In the genomic region with DNA sequence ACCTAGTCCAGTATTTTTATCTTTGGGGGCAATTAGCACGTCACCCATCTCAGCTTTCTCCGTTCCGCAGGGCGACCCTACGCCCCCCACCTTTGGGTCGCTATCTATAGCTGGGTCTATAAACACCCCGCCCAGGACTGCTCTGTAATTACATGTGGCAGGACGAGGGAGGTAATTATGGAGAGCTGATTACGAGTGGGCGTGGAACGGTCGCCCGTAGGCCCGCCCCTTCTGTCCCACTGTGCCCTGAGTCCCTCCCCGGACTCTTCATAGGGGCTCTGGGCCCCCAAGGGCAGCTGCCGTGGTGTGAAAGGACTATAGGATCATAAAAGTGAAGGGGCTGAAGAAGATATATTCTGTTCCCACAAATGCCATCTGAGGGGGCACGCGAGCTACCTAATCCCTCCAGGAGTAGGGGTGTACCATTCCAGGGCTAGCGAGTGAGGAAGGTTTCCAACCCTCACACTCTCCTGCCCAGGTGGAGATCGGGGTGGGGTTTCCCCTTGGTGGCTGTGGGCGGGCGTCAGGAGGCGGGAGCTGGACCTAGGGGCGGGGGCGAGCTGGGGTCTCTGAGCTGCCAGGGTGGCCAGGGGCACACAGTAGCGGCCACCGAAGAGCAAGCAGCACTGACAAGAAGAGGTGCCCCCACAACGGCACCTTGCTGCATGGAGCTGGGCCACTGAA, we compare ENCODE assay signal across 8 mouse cellular contexts. TPM values are rescaled to one million over a fixed set of nuclear protein-coding genes. Genes with fewer than 3 reads are reported as not detected.
DNase-seq lines count a peak whose midpoint lies in the region; ATAC-seq and TF ChIP-seq lines count a peak whose summit lies in the region.

A gene (plus strand): TSS at position 560 of the 684 bp plus-strand sequence.

- H3K27me3 ChIP-seq in neural tube, embryonic 11.5 days (ENCODE audit: control insufficient read depth, insufficient read depth, low read length): 0 out of 2 replicates have a peak, but pooled peaks cover 2% of the 10 kb centered on the region
- 0 out of 2 replicates have a peak, but pooled peaks cover 2% of the 10 kb centered on the region for H3K27me3 ChIP-seq in intestine, embryonic 16.5 days (replicated peaks; ENCODE audit: control insufficient read depth, insufficient read depth, low read length)
- peaks cover 12% of the 10 kb centered on the region; the same call in 1 of the 2 replicates for H3K27me3 ChIP-seq in liver, postnatal 0 days (ENCODE audit: insufficient read depth, low read length)

- H3K36me3 ChIP-seq in neural tube, embryonic 11.5 days (ENCODE audit: control insufficient read depth, insufficient read depth, low read length): peaks cover 12% of the 10 kb centered on the region
- H3K36me3 ChIP-seq in intestine, embryonic 16.5 days (ENCODE audit: control insufficient read depth, insufficient read depth, low read length): peaks cover 20% of the 10 kb centered on the region
- peaks cover 31% of the 10 kb centered on the region for H3K36me3 ChIP-seq in liver, postnatal 0 days (replicated peaks; ENCODE audit: insufficient read depth, low read length)

- peaks cover 32% of the 10 kb centered on the region for H3K4me1 ChIP-seq in neural tube, embryonic 11.5 days (ENCODE audit: control insufficient read depth, insufficient read depth, low read length)
- H3K4me1 ChIP-seq in intestine, embryonic 16.5 days (ENCODE audit: control insufficient read depth, insufficient read depth, low read length): peaks cover 19% of the 10 kb centered on the region
- H3K4me1 ChIP-seq in liver, postnatal 0 days (ENCODE audit: insufficient read depth): peaks cover 4% of the 10 kb centered on the region; the same call in 1 of the 2 replicates

- H3K4me3 ChIP-seq in neural tube, embryonic 11.5 days (ENCODE audit: low read depth, low read length): peak within 1 kb of the TSS; percentile 23
- peak within 1 kb of the TSS; percentile 28 for H3K4me3 ChIP-seq in intestine, embryonic 16.5 days (ENCODE audit: low read length)
- H3K4me3 ChIP-seq in liver, postnatal 0 days (ENCODE audit: low read depth, low read length): no peak within 1 kb of the TSS

- TF ChIP-seq EP300 in liver, postnatal 0 days (IDR thresholded peaks at IDR 0.05; ENCODE audit: low read depth): no peak

- no peaks in the 10 kb centered on the region; the same call in 1 of the 2 replicates for H3K9me3 ChIP-seq in neural tube, embryonic 11.5 days (ENCODE audit: control insufficient read depth, low read length)
- no peaks in the 10 kb centered on the region for H3K9me3 ChIP-seq in intestine, embryonic 16.5 days (ENCODE audit: control insufficient read depth, low read length)
- H3K9me3 ChIP-seq in liver, postnatal 0 days (ENCODE audit: low read length): no peaks in the 10 kb centered on the region

- WGBS in neural tube, embryonic 11.5 days: 8% methylated on average over 27 of the region's 28 CpGs
- WGBS in intestine, embryonic 16.5 days: 7% methylated on average over 28 of the region's 28 CpGs
- WGBS in liver, postnatal 0 days (ENCODE audit: insufficient replicate concordance): 14% methylated on average over 28 of the region's 28 CpGs

- TF ChIP-seq CTCF in liver, postnatal 0 days (IDR thresholded peaks at IDR 0.05; ENCODE audit: low read depth): no peak

- peak; percentile 45 for DNase-seq in cerebellum, adult 11-12 months
- DNase-seq in neural tube, embryonic 11.5 days (ENCODE audit: low spot score): no peak
- DNase-seq in neural tube, embryonic 10.5 days (ENCODE audit: extremely low spot score, low spot score): no peak
- DNase-seq in liver, postnatal 0 days: no peak
- DNase-seq in urinary bladder, postnatal 14 days (ENCODE audit: low spot score): no peak
- DNase-seq in spleen, adult 12 weeks (ENCODE audit: low spot score): no peak

- 0 out of 2 replicates have a peak within 1 kb of the TSS, but pooled peaks have one; percentile 14 for H3K27ac ChIP-seq in neural tube, embryonic 11.5 days (ENCODE audit: low read depth, low read length)
- H3K27ac ChIP-seq in intestine, embryonic 16.5 days (ENCODE audit: low read length): no peak within 1 kb of the TSS
- H3K27ac ChIP-seq in liver, postnatal 0 days (ENCODE audit: low read depth): no peak within 1 kb of the TSS

- H3K4me2 ChIP-seq in neural tube, embryonic 11.5 days (ENCODE audit: low read depth): peak within 1 kb of the TSS; percentile 43
- H3K4me2 ChIP-seq in intestine, embryonic 16.5 days (ENCODE audit: low read depth, low read length): peak within 1 kb of the TSS; percentile 45
- H3K4me2 ChIP-seq in liver, postnatal 0 days (ENCODE audit: low read depth, low read length): peak within 1 kb of the TSS; percentile 1; the same call in 1 of the 2 replicates

- ATAC-seq in cerebellum, adult (ENCODE audit: insufficient number of reproducible peaks, low FRiP score, low TSS enrichment): no peak
- peak; percentile 63 for ATAC-seq in neural tube, embryonic 11.5 days (ENCODE audit: insufficient read depth, low FRiP score, low TSS enrichment)
- ATAC-seq in intestine, embryonic 16.5 days: peak; percentile 63
- ATAC-seq in liver, postnatal 0 days: no peak

- peak within 1 kb of the TSS; percentile 39 for H3K9ac ChIP-seq in neural tube, embryonic 11.5 days (ENCODE audit: low read length)
- H3K9ac ChIP-seq in intestine, embryonic 16.5 days (ENCODE audit: low read depth, low read length): peak within 1 kb of the TSS; percentile 38; the same call in 1 of the 2 replicates
- H3K9ac ChIP-seq in liver, postnatal 0 days (replicated peaks): no peak within 1 kb of the TSS

RNA-seq across cellular contexts. Expression of the gene that starts here (rescaled TPM):
- 1.5 and 2.9 TPM in 2 replicates for polyA plus RNA-seq in neural tube, embryonic 11.5 days (2014; fragmentation: Nextera tagmentation; extraction: Ambion mirVana)
- polyA plus RNA-seq in intestine, embryonic 16.5 days (2015; fragmentation: Nextera tagmentation; extraction: Ambion mirVana): 0.20 and 0.45 TPM in 2 replicates
- 0.21 and 0.47 TPM in 2 replicates for polyA plus RNA-seq in liver, postnatal 0 days (2015; fragmentation: Nextera tagmentation; extraction: Ambion mirVana)

Comparison
In these comparisons a context has a peak if more than half of its experiments do, and no peak if none do; other contexts are left out.
1. Peak in ATAC-seq, H3K4me3 ChIP-seq, H3K9ac ChIP-seq and H3K4me2 ChIP-seq in intestine, embryonic 16.5 days; RNA of the gene not detected or under 1 TPM.